Mouse (Mus musculus): ENCODE measurements around the gene Tectb. TPM values are rescaled to one million over a fixed set of nuclear protein-coding genes. Genes with fewer than 3 reads are reported as not detected.

Gene Tectb
- polyA plus RNA-seq, 1 experiment = not detected

GRCm38 (mm10) chr19:55158606-55159005 lies 21.9 kb upstream of the Tectb start:
- H3K9me3 ChIP-seq (replicated peaks; ENCODE audit: control insufficient read depth, insufficient read depth, low read length, poor library complexity, severe bottlenecking) = no peaks in the 10 kb centered on the region
- H3K27ac ChIP-seq (ENCODE audit: insufficient read depth, low read length) = no peak overlapping the region
- no peaks in the 10 kb centered on the region for H3K27me3 ChIP-seq (ENCODE audit: control insufficient read depth, insufficient read depth, low read length, poor library complexity, severe bottlenecking)
- no peak for TF ChIP-seq EP300 (IDR thresholded peaks at IDR 0.05; ENCODE audit: insufficient read depth, low read depth, low read length)
- no peak for TF ChIP-seq CTCF (IDR thresholded peaks at IDR 0.05; ENCODE audit: low read depth, low read length)
- TF ChIP-seq POLR2A (IDR thresholded peaks at IDR 0.05; ENCODE audit: insufficient read depth, low read length) = no peak
- no peak overlapping the region for H3K9ac ChIP-seq (ENCODE audit: low read depth, poor library complexity, severe bottlenecking)
- H3K36me3 ChIP-seq (ENCODE audit: control insufficient read depth, insufficient read depth, low read length, poor library complexity, severe bottlenecking) = no peaks in the 10 kb centered on the region
- no peak overlapping the region for H3K4me3 ChIP-seq (ENCODE audit: low read depth, low read length)
- H3K4me1 ChIP-seq (ENCODE audit: control insufficient read depth, insufficient read depth, low read length) = no peaks in the 10 kb centered on the region

- Histone ChIP-seq H3K27me3 (ENCODE audit: control insufficient read depth, insufficient read depth, low read length, poor library complexity, severe bottlenecking) (no peaks in the 10 kb centered on the region), H3K9me3 (replicated peaks; ENCODE audit: control insufficient read depth, insufficient read depth, low read length, poor library complexity, severe bottlenecking) (no peaks in the 10 kb centered on the region), H3K9ac (ENCODE audit: low read depth, poor library complexity, severe bottlenecking) (no peak overlapping the region), H3K36me3 (ENCODE audit: control insufficient read depth, insufficient read depth, low read length, poor library complexity, severe bottlenecking) (no peaks in the 10 kb centered on the region), H3K27ac (ENCODE audit: insufficient read depth, low read length) (no peak overlapping the region), H3K4me3 (ENCODE audit: low read depth, low read length) (no peak overlapping the region), H3K4me1 (ENCODE audit: control insufficient read depth, insufficient read depth, low read length) (no peaks in the 10 kb centered on the region)
- TF ChIP-seq POLR2A (IDR thresholded peaks at IDR 0.05; ENCODE audit: insufficient read depth, low read length) (no peak), EP300 (IDR thresholded peaks at IDR 0.05; ENCODE audit: insufficient read depth, low read depth, low read length) (no peak), CTCF (IDR thresholded peaks at IDR 0.05; ENCODE audit: low read depth, low read length) (no peak)
Measured at GRCm38 (mm10) chr19:55159826-55160225, 20.7 kb upstream of the Tectb start.

GRCm38 (mm10) chr19:55162271-55162670 lies 18.3 kb upstream of the Tectb start:
- Histone ChIP-seq H3K4me3 (ENCODE audit: low read depth, low read length) (no peak overlapping the region), H3K4me1 (ENCODE audit: control insufficient read depth, insufficient read depth, low read length) (no peaks in the 10 kb centered on the region), H3K27me3 (ENCODE audit: control insufficient read depth, insufficient read depth, low read length, poor library complexity, severe bottlenecking) (no peaks in the 10 kb centered on the region), H3K27ac (ENCODE audit: insufficient read depth, low read length) (no peak overlapping the region), H3K9ac (ENCODE audit: low read depth, poor library complexity, severe bottlenecking) (no peak overlapping the region), H3K9me3 (replicated peaks; ENCODE audit: control insufficient read depth, insufficient read depth, low read length, poor library complexity, severe bottlenecking) (no peaks in the 10 kb centered on the region), H3K36me3 (ENCODE audit: control insufficient read depth, insufficient read depth, low read length, poor library complexity, severe bottlenecking) (no peaks in the 10 kb centered on the region)
- TF ChIP-seq EP300 (IDR thresholded peaks at IDR 0.05; ENCODE audit: insufficient read depth, low read depth, low read length) (no peak), POLR2A (IDR thresholded peaks at IDR 0.05; ENCODE audit: insufficient read depth, low read length) (no peak), CTCF (IDR thresholded peaks at IDR 0.05; ENCODE audit: low read depth, low read length) (no peak)

GRCm38 (mm10) chr19:55164162-55164561 lies 16.4 kb upstream of the Tectb start:
- H3K9me3 ChIP-seq (replicated peaks; ENCODE audit: control insufficient read depth, insufficient read depth, low read length, poor library complexity, severe bottlenecking) = no peaks in the 10 kb centered on the region
- no peaks in the 10 kb centered on the region for H3K27me3 ChIP-seq (ENCODE audit: control insufficient read depth, insufficient read depth, low read length, poor library complexity, severe bottlenecking)
- no peak overlapping the region for H3K4me3 ChIP-seq (ENCODE audit: low read depth, low read length)
- no peak overlapping the region for H3K9ac ChIP-seq (ENCODE audit: low read depth, poor library complexity, severe bottlenecking)
- no peaks in the 10 kb centered on the region for H3K4me1 ChIP-seq (ENCODE audit: control insufficient read depth, insufficient read depth, low read length)
- H3K36me3 ChIP-seq (ENCODE audit: control insufficient read depth, insufficient read depth, low read length, poor library complexity, severe bottlenecking) = no peaks in the 10 kb centered on the region
- no peak for TF ChIP-seq CTCF (IDR thresholded peaks at IDR 0.05; ENCODE audit: low read depth, low read length)
- no peak for TF ChIP-seq POLR2A (IDR thresholded peaks at IDR 0.05; ENCODE audit: insufficient read depth, low read length)
- no peak for TF ChIP-seq EP300 (IDR thresholded peaks at IDR 0.05; ENCODE audit: insufficient read depth, low read depth, low read length)
- no peak overlapping the region for H3K27ac ChIP-seq (ENCODE audit: insufficient read depth, low read length)

GRCm38 (mm10) chr19:55165183-55165865 lies 15.2 kb upstream of the Tectb start:
- H3K27ac ChIP-seq (ENCODE audit: insufficient read depth, low read length) = no peak overlapping the region
- no peaks in the 10 kb centered on the region for H3K4me1 ChIP-seq (ENCODE audit: control insufficient read depth, insufficient read depth, low read length)
- H3K9ac ChIP-seq (ENCODE audit: low read depth, poor library complexity, severe bottlenecking) = no peak overlapping the region
- TF ChIP-seq POLR2A (IDR thresholded peaks at IDR 0.05; ENCODE audit: insufficient read depth, low read length) (no peak), EP300 (IDR thresholded peaks at IDR 0.05; ENCODE audit: insufficient read depth, low read depth, low read length) (no peak), CTCF (IDR thresholded peaks at IDR 0.05; ENCODE audit: low read depth, low read length) (no peak)
- no peaks in the 10 kb centered on the region for H3K27me3 ChIP-seq (ENCODE audit: control insufficient read depth, insufficient read depth, low read length, poor library complexity, severe bottlenecking)
- no peaks in the 10 kb centered on the region; the same call in 1 of the 2 replicates for H3K9me3 ChIP-seq (replicated peaks; ENCODE audit: control insufficient read depth, insufficient read depth, low read length, poor library complexity, severe bottlenecking)
- H3K36me3 ChIP-seq (ENCODE audit: control insufficient read depth, insufficient read depth, low read length, poor library complexity, severe bottlenecking) = no peaks in the 10 kb centered on the region
- no peak overlapping the region for H3K4me3 ChIP-seq (ENCODE audit: low read depth, low read length)

- H3K36me3 ChIP-seq (ENCODE audit: control insufficient read depth, insufficient read depth, low read length, poor library complexity, severe bottlenecking) = no peaks in the 10 kb centered on the region
- H3K9me3 ChIP-seq (replicated peaks; ENCODE audit: control insufficient read depth, insufficient read depth, low read length, poor library complexity, severe bottlenecking) = no peaks in the 10 kb centered on the region; the same call in 1 of the 2 replicates
- no peaks in the 10 kb centered on the region for H3K4me1 ChIP-seq (ENCODE audit: control insufficient read depth, insufficient read depth, low read length)
- TF ChIP-seq EP300 (IDR thresholded peaks at IDR 0.05; ENCODE audit: insufficient read depth, low read depth, low read length) (no peak), POLR2A (IDR thresholded peaks at IDR 0.05; ENCODE audit: insufficient read depth, low read length) (no peak)
- no peaks in the 10 kb centered on the region for H3K27me3 ChIP-seq (ENCODE audit: control insufficient read depth, insufficient read depth, low read length, poor library complexity, severe bottlenecking)
- H3K4me3 ChIP-seq (ENCODE audit: low read depth, low read length) = no peak overlapping the region
- H3K9ac ChIP-seq (ENCODE audit: low read depth, poor library complexity, severe bottlenecking) = no peak overlapping the region
- no peak overlapping the region for H3K27ac ChIP-seq (ENCODE audit: insufficient read depth, low read length)
Measured at GRCm38 (mm10) chr19:55165954-55166353, 14.6 kb upstream of the Tectb start.

All from ES-Bruce4 (cell line).